ENCODE assay signal across 9 mouse cellular contexts in the genomic region with DNA sequence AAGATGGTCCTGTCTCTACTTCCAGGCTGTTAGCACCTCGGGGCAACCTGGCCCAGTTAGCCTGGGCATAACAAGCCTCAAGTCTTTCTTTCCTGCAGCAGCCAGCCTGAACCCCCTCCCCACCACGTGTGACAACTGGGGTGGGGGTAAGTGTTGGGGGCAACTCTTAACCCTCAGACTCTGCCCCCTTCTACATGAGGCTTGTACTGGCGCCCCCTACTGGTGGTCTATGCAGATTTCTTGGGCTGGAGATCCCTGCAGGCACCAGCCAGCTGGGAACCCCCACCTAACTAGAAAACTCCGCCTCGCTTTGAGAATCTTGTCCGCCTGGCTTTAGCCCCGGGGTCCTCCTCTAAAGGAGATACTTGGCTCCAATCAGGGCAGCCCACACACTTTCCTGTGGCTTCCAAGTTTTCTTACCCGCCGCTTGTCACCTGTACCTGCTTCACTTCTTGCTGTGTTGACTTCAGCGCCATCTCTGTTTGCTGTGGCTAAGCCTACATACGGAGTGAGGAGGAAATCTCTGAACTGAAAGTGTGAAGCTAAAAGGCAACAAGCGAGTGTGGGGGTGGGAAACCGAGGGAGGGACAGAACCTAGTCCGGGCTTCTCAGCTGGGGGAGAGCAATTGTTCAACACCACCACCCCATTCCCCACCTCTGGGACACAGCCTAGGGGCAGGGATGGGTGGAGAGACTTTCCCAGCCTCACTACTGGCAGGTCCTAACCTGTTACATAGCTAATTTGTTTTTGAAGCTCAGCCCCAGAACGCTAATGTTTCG. TPM values are rescaled to one million over a fixed set of nuclear protein-coding genes. Genes with fewer than 3 reads are reported as not detected.
DNase-seq lines count a peak whose midpoint lies in the region; ATAC-seq and TF ChIP-seq lines count a peak whose summit lies in the region.
"Had no signal": no experiment of that assay in that cellular context is flagged by ENCODE, and none has a peak within 500 bp of the region (broad histone marks: within the 10 kb centered on the region; RNA-seq: fewer than 3 reads in every experiment).

No protein-coding gene starts in this region.

- H3K4me2 ChIP-seq in embryonic facial prominence, embryonic 13.5 days, result peak overlapping the region; percentile 33
- H3K4me2 ChIP-seq in limb, embryonic 12.5 days, result peak overlapping the region; percentile 37
- H3K4me2 ChIP-seq: neural tube, embryonic 12.5 days had no signal

- peak; percentile 75 for ATAC-seq in embryonic facial prominence, embryonic 13.5 days (ENCODE audit: insufficient number of reproducible peaks, insufficient read depth, low FRiP score, low TSS enrichment, low read depth)
- 0 out of 2 replicates have a peak, but pooled peaks have one; percentile 26 for ATAC-seq in limb, embryonic 12.5 days (ENCODE audit: insufficient number of reproducible peaks, insufficient read depth, low FRiP score, low TSS enrichment, low read depth)

- H3K27me3 ChIP-seq in kidney, adult 2 months (replicated peaks; ENCODE audit: control insufficient read depth, insufficient read depth, low read length), result no peaks in the 10 kb centered on the region
- no peaks in the 10 kb centered on the region for H3K27me3 ChIP-seq in embryonic facial prominence, embryonic 13.5 days
- H3K27me3 ChIP-seq in limb, embryonic 12.5 days, result no peaks in the 10 kb centered on the region; the same call in none of the 2 replicates
- H3K27me3 ChIP-seq: neural tube, embryonic 12.5 days had no signal

- 0 out of 2 replicates have a peak overlapping the region, but pooled peaks have one; percentile 6 for H3K27ac ChIP-seq in kidney, adult 2 months (ENCODE audit: insufficient read depth, low read depth, low read length)
- H3K27ac ChIP-seq in embryonic facial prominence, embryonic 13.5 days, result peak overlapping the region; percentile 39; the same call in 1 of the 2 replicates
- H3K27ac ChIP-seq in limb, embryonic 12.5 days, result peak overlapping the region; percentile 12; the same call in 1 of the 2 replicates
- H3K27ac ChIP-seq: neural tube, embryonic 12.5 days had no signal

- H3K4me1 ChIP-seq in kidney, adult 2 months (ENCODE audit: control insufficient read depth, insufficient read depth, low read length), result no peaks in the 10 kb centered on the region; the same call in 1 of the 2 replicates
- H3K4me1 ChIP-seq in embryonic facial prominence, embryonic 13.5 days, result 0 out of 2 replicates have a peak, but pooled peaks cover 4% of the 10 kb centered on the region
- H3K4me1 ChIP-seq in limb, embryonic 12.5 days (replicated peaks), result 0 out of 2 replicates have a peak, but pooled peaks cover 3% of the 10 kb centered on the region
- H3K4me1 ChIP-seq: neural tube, embryonic 12.5 days had no signal

- H3K4me3 ChIP-seq in kidney, adult 2 months (ENCODE audit: insufficient read depth, low read depth, low read length), result no peak overlapping the region
- H3K4me3 ChIP-seq in embryonic facial prominence, embryonic 13.5 days, result peak overlapping the region; percentile 2
- H3K4me3 ChIP-seq in limb, embryonic 12.5 days (replicated peaks), result no peak overlapping the region
- H3K4me3 ChIP-seq: neural tube, embryonic 12.5 days had no signal

- no peaks in the 10 kb centered on the region for H3K36me3 ChIP-seq in kidney, adult 2 months (ENCODE audit: control insufficient read depth, insufficient read depth, low read length)
- H3K36me3 ChIP-seq in embryonic facial prominence, embryonic 13.5 days, result no peaks in the 10 kb centered on the region
- no peaks in the 10 kb centered on the region for H3K36me3 ChIP-seq in limb, embryonic 12.5 days
- H3K36me3 ChIP-seq: neural tube, embryonic 12.5 days had no signal

- DNase-seq in kidney, adult 2 months, result peak; percentile 36
- no peak for DNase-seq in kidney, adult 8-10 months
- DNase-seq in NIH3T3 (ENCODE audit: low read depth), result peak; percentile 31
- peak; percentile 64 for DNase-seq in retina, embryonic 14.5 days (ENCODE audit: low spot score)
- DNase-seq in layer of hippocampus, adult 8-10 months (ENCODE audit: low spot score in 2 of 2), result no peak
- DNase-seq in cerebellum, adult 11-12 months, result no peak

- TF ChIP-seq POLR2A in kidney, adult 2 months (IDR thresholded peaks at IDR 0.05; ENCODE audit: low read depth, low read length), result no peak

- WGBS in kidney, adult 2 months, result 22% methylated on average over 16 of the region's 16 CpGs
- 15% methylated on average over 16 of the region's 16 CpGs for WGBS in embryonic facial prominence, embryonic 13.5 days
- WGBS in limb, embryonic 12.5 days, result 20% methylated on average over 16 of the region's 16 CpGs

- TF ChIP-seq CTCF in kidney, adult 2 months (conservative IDR thresholded peaks at IDR 0.05; ENCODE audit: insufficient read depth, insufficient read length, low read depth, low read length), result peak; percentile 47

- 0 out of 2 replicates have a peak overlapping the region, but pooled peaks have one; percentile 17 for H3K9ac ChIP-seq in embryonic facial prominence, embryonic 13.5 days
- no peak overlapping the region for H3K9ac ChIP-seq in limb, embryonic 12.5 days (replicated peaks)
- H3K9ac ChIP-seq: neural tube, embryonic 12.5 days had no signal

- no peaks in the 10 kb centered on the region for H3K9me3 ChIP-seq in embryonic facial prominence, embryonic 13.5 days
- H3K9me3 ChIP-seq in limb, embryonic 12.5 days, result no peaks in the 10 kb centered on the region
- H3K9me3 ChIP-seq: neural tube, embryonic 12.5 days had no signal

RNA-seq across cellular contexts. Expression of a gene that starts 16.1 kb away (rescaled TPM):
- polyA plus RNA-seq in kidney, adult 2 months (2012; rRNA removed), result 30.1 and 30.6 TPM in 2 replicates
- 0.10 and 0.30 TPM in 2 replicates for polyA plus RNA-seq in embryonic facial prominence, embryonic 13.5 days (2015; fragmentation: Nextera tagmentation; extraction: Ambion mirVana)
- not detected in 2 replicates for polyA plus RNA-seq in limb, embryonic 12.5 days (2016; fragmentation: Nextera tagmentation; extraction: Ambion mirVana)
- total RNA-seq in layer of hippocampus, adult 8-10 months (2022), result not detected
- polyA plus RNA-seq: neural tube, embryonic 12.5 days had no signal

RNA-seq across cellular contexts. Expression of a gene that starts 33.9 kb away (rescaled TPM):
- polyA plus RNA-seq in kidney, adult 2 months (2012; rRNA removed), result 311 and 352 TPM in 2 replicates
- 20.0 and 27.9 TPM in 2 replicates for polyA plus RNA-seq in embryonic facial prominence, embryonic 13.5 days (2015; fragmentation: Nextera tagmentation; extraction: Ambion mirVana)
- 1.0 TPM in 2 replicates for polyA plus RNA-seq in limb, embryonic 12.5 days (2016; fragmentation: Nextera tagmentation; extraction: Ambion mirVana)
- total RNA-seq in layer of hippocampus, adult 8-10 months (2022), result not detected

Comparison
In these comparisons a context has a peak if more than half of its experiments do, and no peak if none do; other contexts are left out.
1. DNase-seq: peak in kidney, adult 2 months (single experiment), NIH3T3 (single experiment) and retina, embryonic 14.5 days (single experiment); none in kidney, adult 8-10 months (0 of 2), layer of hippocampus, adult 8-10 months (0 of 2) and cerebellum, adult 11-12 months (single experiment).
2. RNA of a gene that starts 16.1 kb away (polyA plus RNA-seq): 30.1 to 30.6 TPM in kidney, adult 2 months; 0.10 to 0.30 TPM in embryonic facial prominence, embryonic 13.5 days and not detected in limb, embryonic 12.5 days; every median in the first group is over 10 times any median in the second.
3. RNA of a gene that starts 33.9 kb away (polyA plus RNA-seq): 311 to 352 TPM in kidney, adult 2 months; 20.0 to 27.9 TPM in embryonic facial prominence, embryonic 13.5 days and 1.0 TPM in limb, embryonic 12.5 days; every median in the first group is over 10 times any median in the second.
4. Peak in every context shown above with its lines, with median percentiles within 50 percentile points of each other: H3K27ac ChIP-seq.